Mouse (Mus musculus) retina, adult 2 months (tissue): ENCODE data around the gene Dtd2.
A peak's percentile ranks its signal among the peaks of the same experiment; 100 is the strongest.

Source experiments
- DNase-seq: peaks from one replicate; pipeline ENCODE4 v3.0.0-alpha.2; 2012; ENCODE audit warnings: low read depth, low spot score

Dtd2 gene

GRCm38 (mm10) chr12:52005877-52006632 lies at the start of gene Dtd2:
Gene Dtd2, minus strand, starts transcription at chr12:52006501.
- peak; percentile 81 for DNase-seq

- no peak for DNase-seq
Measured at GRCm38 (mm10) chr12:52049324-52049723, 43.0 kb upstream of the Dtd2 start.

GRCm38 (mm10) chr12:52046371-52046770 lies 40.1 kb upstream of the Dtd2 start:
- DNase-seq, result no peak

- no peak for DNase-seq
Measured at GRCm38 (mm10) chr12:52042818-52043336, 36.6 kb upstream of the Dtd2 start.

- peak; percentile 20 for DNase-seq
Measured at GRCm38 (mm10) chr12:52038352-52038751, 32.1 kb upstream of the Dtd2 start.

GRCm38 (mm10) chr12:52034956-52035355 lies 28.7 kb upstream of the Dtd2 start:
- no peak for DNase-seq

- DNase-seq, result no peak
Measured at GRCm38 (mm10) chr12:52032276-52032675, 26.0 kb upstream of the Dtd2 start.

GRCm38 (mm10) chr12:52027963-52028362 lies 21.7 kb upstream of the Dtd2 start, which contains the start of gene Gpr33:
Gene Gpr33, minus strand, starts transcription at chr12:52028063.
- DNase-seq, result no peak

- DNase-seq, result no peak
Measured at GRCm38 (mm10) chr12:52014494-52015029, 8.3 kb upstream of the Dtd2 start.

GRCm38 (mm10) chr12:52014044-52014443 lies 7.7 kb upstream of the Dtd2 start:
- no peak for DNase-seq

- DNase-seq, result no peak
Measured at GRCm38 (mm10) chr12:52013274-52013673, 7.0 kb upstream of the Dtd2 start.

GRCm38 (mm10) chr12:52012159-52012558 lies 5.9 kb upstream of the Dtd2 start:
- DNase-seq, result no peak

- DNase-seq, result peak; percentile 36
Measured at GRCm38 (mm10) chr12:52010630-52010961, 4.3 kb upstream of the Dtd2 start.

- DNase-seq, result no peak
Measured at GRCm38 (mm10) chr12:52009928-52010629, 3.8 kb upstream of the Dtd2 start.

GRCm38 (mm10) chr12:52006633-52006994 lies 313 bp upstream of the Dtd2 start:
- no peak for DNase-seq

- no peak for DNase-seq
Measured at GRCm38 (mm10) chr12:52002746-52003145, 3.6 kb downstream of the Dtd2 start.

- DNase-seq, result peak; percentile 64
Measured at GRCm38 (mm10) chr12:52001544-52001943, 4.8 kb downstream of the Dtd2 start.

- no peak for DNase-seq
Measured at GRCm38 (mm10) chr12:51998366-51998932, 7.9 kb downstream of the Dtd2 start.

- no peak for DNase-seq
Measured at GRCm38 (mm10) chr12:51995738-51996536, 10.4 kb downstream of the Dtd2 start.

- DNase-seq, result no peak
Measured at GRCm38 (mm10) chr12:51990629-51991028, 15.7 kb downstream of the Dtd2 start.

- DNase-seq, result no peak
Measured at GRCm38 (mm10) chr12:51988536-51988935, 17.8 kb downstream of the Dtd2 start.
